In genomic region chr13:60019291-60020174, GRCm38 (mm10) we compare ENCODE assay signal across 9 mouse cellular contexts.
DNase-seq lines count a peak whose midpoint lies in the region; ATAC-seq and TF ChIP-seq lines count a peak whose summit lies in the region.
"Had no signal": no experiment of that assay in that cellular context is flagged by ENCODE, and none has a peak within 500 bp of the region (broad histone marks: within the 10 kb centered on the region; RNA-seq: fewer than 3 reads in every experiment).

No protein-coding gene starts in this region.

- ATAC-seq in hindbrain, embryonic 11.5 days (ENCODE audit: low FRiP score) = no peak
- ATAC-seq in heart, embryonic 12.5 days (ENCODE audit: insufficient number of reproducible peaks, low FRiP score) = 0 out of 2 replicates have a peak, but pooled peaks have one; percentile 39
- ATAC-seq in limb, embryonic 11.5 days (ENCODE audit: insufficient number of reproducible peaks, low FRiP score, low TSS enrichment, low read depth) = peak; percentile 87

- peaks cover 27% of the 10 kb centered on the region for H3K4me1 ChIP-seq in hindbrain, embryonic 10.5 days (replicated peaks)
- 0 out of 2 replicates have a peak, but pooled peaks cover 2% of the 10 kb centered on the region for H3K4me1 ChIP-seq in hindbrain, embryonic 11.5 days (replicated peaks; ENCODE audit: control insufficient read depth, insufficient read depth, low read length)
- peaks cover 5% of the 10 kb centered on the region; the same call in 1 of the 2 replicates for H3K4me1 ChIP-seq in heart, embryonic 12.5 days (replicated peaks)
- peaks cover 30% of the 10 kb centered on the region for H3K4me1 ChIP-seq in limb, embryonic 11.5 days (ENCODE audit: control insufficient read depth, insufficient read depth, low read length)

- no peak overlapping the region for H3K4me2 ChIP-seq in hindbrain, embryonic 11.5 days (replicated peaks; ENCODE audit: low read depth, low read length)
- H3K4me2 ChIP-seq in heart, embryonic 12.5 days = no peak overlapping the region
- H3K4me2 ChIP-seq in limb, embryonic 11.5 days (ENCODE audit: low read depth, severe bottlenecking) = peak overlapping the region; percentile 17; the same call in 1 of the 2 replicates
- H3K4me2 ChIP-seq: neural tube, embryonic 12.5 days had no signal

- 0 out of 2 replicates have a peak, but pooled peaks cover 4% of the 10 kb centered on the region for H3K9me3 ChIP-seq in hindbrain, embryonic 10.5 days
- no peaks in the 10 kb centered on the region for H3K9me3 ChIP-seq in hindbrain, embryonic 11.5 days (ENCODE audit: control insufficient read depth, low read length)
- H3K9me3 ChIP-seq in heart, embryonic 12.5 days (replicated peaks) = no peaks in the 10 kb centered on the region
- H3K9me3 ChIP-seq in limb, embryonic 11.5 days (ENCODE audit: control insufficient read depth, low read length) = no peaks in the 10 kb centered on the region
- H3K9me3 ChIP-seq: neural tube, embryonic 12.5 days had no signal

- 25% methylated on average over 13 of the region's 13 CpGs for WGBS in hindbrain, embryonic 10.5 days
- 26% methylated on average over 13 of the region's 13 CpGs for WGBS in hindbrain, embryonic 11.5 days
- WGBS in heart, embryonic 12.5 days = 26% methylated on average over 13 of the region's 13 CpGs
- 8% methylated on average over 13 of the region's 13 CpGs for WGBS in limb, embryonic 11.5 days

- intact Hi-C loops in left cerebral cortex, postnatal 4 days (cut with DNase I) = no loop called here
- intact Hi-C loops in left cerebral cortex, postnatal 14 days (cut with DNase I) = no loop called here

- no peaks in the 10 kb centered on the region for H3K27me3 ChIP-seq in hindbrain, embryonic 10.5 days (ENCODE audit: insufficient read depth, poor library complexity, severe bottlenecking)
- H3K27me3 ChIP-seq in hindbrain, embryonic 11.5 days (ENCODE audit: control insufficient read depth, insufficient read depth, low read length) = no peaks in the 10 kb centered on the region
- no peaks in the 10 kb centered on the region for H3K27me3 ChIP-seq in heart, embryonic 12.5 days (replicated peaks)
- H3K27me3 ChIP-seq in limb, embryonic 11.5 days (ENCODE audit: control insufficient read depth, insufficient read depth, low read length) = no peaks in the 10 kb centered on the region
- H3K27me3 ChIP-seq: neural tube, embryonic 12.5 days had no signal

- no peak for TF ChIP-seq CTCF in layer of hippocampus, adult 2 months (conservative IDR thresholded peaks at IDR 0.05)

- H3K4me3 ChIP-seq in hindbrain, embryonic 10.5 days = no peak overlapping the region
- no peak overlapping the region for H3K4me3 ChIP-seq in hindbrain, embryonic 11.5 days (ENCODE audit: low read depth, low read length)
- H3K4me3 ChIP-seq in heart, embryonic 12.5 days = no peak overlapping the region
- H3K4me3 ChIP-seq in limb, embryonic 11.5 days (ENCODE audit: low read depth, low read length) = no peak overlapping the region
- H3K4me3 ChIP-seq in layer of hippocampus, adult 2 months = no peak overlapping the region
- H3K4me3 ChIP-seq: neural tube, embryonic 12.5 days had no signal

- no peak overlapping the region for H3K9ac ChIP-seq in hindbrain, embryonic 11.5 days (ENCODE audit: low read depth, low read length)
- H3K9ac ChIP-seq in heart, embryonic 12.5 days = no peak overlapping the region
- H3K9ac ChIP-seq in limb, embryonic 11.5 days (ENCODE audit: low read length) = peak overlapping the region; percentile 17; the same call in 1 of the 2 replicates
- H3K9ac ChIP-seq: neural tube, embryonic 12.5 days had no signal

- peak overlapping the region; percentile 75 for H3K27ac ChIP-seq in hindbrain, embryonic 10.5 days
- no peak overlapping the region for H3K27ac ChIP-seq in hindbrain, embryonic 11.5 days (ENCODE audit: low read depth, low read length)
- H3K27ac ChIP-seq in heart, embryonic 12.5 days (ENCODE audit: poor library complexity, severe bottlenecking) = 0 out of 2 replicates have a peak overlapping the region, but pooled peaks have one; percentile 31
- peak overlapping the region; percentile 90 for H3K27ac ChIP-seq in limb, embryonic 11.5 days (replicated peaks; ENCODE audit: low read depth, low read length)
- no peak overlapping the region for H3K27ac ChIP-seq in layer of hippocampus, adult 2 months
- H3K27ac ChIP-seq: neural tube, embryonic 12.5 days had no signal

- H3K36me3 ChIP-seq in hindbrain, embryonic 10.5 days = no peaks in the 10 kb centered on the region
- H3K36me3 ChIP-seq in hindbrain, embryonic 11.5 days (ENCODE audit: control insufficient read depth, insufficient read depth, low read length) = no peaks in the 10 kb centered on the region
- H3K36me3 ChIP-seq in heart, embryonic 12.5 days = no peaks in the 10 kb centered on the region
- H3K36me3 ChIP-seq in limb, embryonic 11.5 days (ENCODE audit: control insufficient read depth, insufficient read depth, low read length) = no peaks in the 10 kb centered on the region
- H3K36me3 ChIP-seq: neural tube, embryonic 12.5 days had no signal

- no peak for DNase-seq in hindbrain, embryonic 10.5 days (ENCODE audit: low spot score)
- no peak for DNase-seq in hindbrain, embryonic 11.5 days (ENCODE audit: low spot score)
- peak; percentile 31 for DNase-seq in brain, adult 2 months (ENCODE audit: low read depth, low spot score)
- DNase-seq in limb, embryonic 11.5 days (ENCODE audit: low spot score) = peak; percentile 71
- DNase-seq in layer of hippocampus, adult 2 months (ENCODE audit: low spot score in 2 of 2) = no peak
- DNase-seq in left cerebral cortex, postnatal 4 days = no peak
- no peak for DNase-seq in left cerebral cortex, postnatal 14 days (ENCODE audit: low spot score in 2 of 2)

Comparison
In these comparisons a context has a peak if more than half of its experiments do, and no peak if none do; other contexts are left out.
1. H3K27ac ChIP-seq: peak in hindbrain, embryonic 10.5 days (single experiment), heart, embryonic 12.5 days (single experiment) and limb, embryonic 11.5 days (single experiment); none in hindbrain, embryonic 11.5 days (single experiment) and layer of hippocampus, adult 2 months (single experiment).
2. DNase-seq: peak in brain, adult 2 months (single experiment) and limb, embryonic 11.5 days (single experiment); none in hindbrain, embryonic 10.5 days (single experiment), hindbrain, embryonic 11.5 days (single experiment), layer of hippocampus, adult 2 months (0 of 2), left cerebral cortex, postnatal 4 days (single experiment) and left cerebral cortex, postnatal 14 days (0 of 2).